Mouse (Mus musculus) hindlimb bud, embryonic 11.5 days (tissue): Measurements from ENCODE around the gene Ybx1.

ENCODE experiments used
- DNase-seq: peaks from one replicate; pipeline ENCODE4 v3.0.0-alpha.2; 2012; ENCODE audit warnings: low read depth, low spot score; ENCODE audit errors: extremely low spot score

The Ybx1 gene

DNA sequence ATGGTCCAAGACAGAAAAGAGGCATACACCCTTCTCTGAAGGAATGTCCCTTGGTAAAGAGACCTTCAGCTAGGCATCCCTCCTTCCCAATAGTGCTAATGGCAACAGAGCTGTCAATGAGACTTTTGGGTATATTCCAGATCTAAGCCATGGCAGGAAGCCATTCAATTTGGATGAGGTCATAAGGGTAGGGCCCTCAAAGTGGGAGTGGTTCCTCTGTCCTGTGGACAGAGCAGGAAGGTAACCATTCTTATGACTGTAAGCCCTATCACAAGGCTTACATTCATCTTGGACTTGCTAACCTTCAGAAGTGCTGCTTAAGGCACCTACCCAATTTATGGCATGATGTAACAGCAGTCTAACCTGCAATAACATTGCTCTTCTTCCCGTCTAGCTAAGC is 19.8 kb downstream of the Ybx1 start:
- no peak for DNase-seq

DNA sequence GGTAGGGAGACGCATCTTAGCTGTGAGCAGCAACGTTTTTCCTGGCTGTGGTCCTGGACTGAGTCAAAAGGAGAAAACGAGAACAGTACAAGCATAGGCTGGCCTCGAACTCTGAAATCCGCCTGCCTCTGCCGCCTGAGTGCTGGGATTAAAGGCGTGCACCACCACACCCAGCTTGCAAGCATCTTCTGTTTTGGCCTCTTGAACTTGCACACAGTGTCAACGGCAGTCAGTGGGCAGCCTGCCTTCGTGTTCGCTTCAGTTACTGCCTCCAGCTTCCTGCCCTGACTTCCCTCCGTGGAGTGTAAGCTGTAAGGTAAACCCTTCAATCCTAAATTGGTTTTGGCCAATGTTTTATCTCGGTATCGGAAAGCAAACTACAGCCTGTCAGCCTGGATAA is 27.8 kb downstream of the Ybx1 start:
- DNase-seq: no peak

DNA sequence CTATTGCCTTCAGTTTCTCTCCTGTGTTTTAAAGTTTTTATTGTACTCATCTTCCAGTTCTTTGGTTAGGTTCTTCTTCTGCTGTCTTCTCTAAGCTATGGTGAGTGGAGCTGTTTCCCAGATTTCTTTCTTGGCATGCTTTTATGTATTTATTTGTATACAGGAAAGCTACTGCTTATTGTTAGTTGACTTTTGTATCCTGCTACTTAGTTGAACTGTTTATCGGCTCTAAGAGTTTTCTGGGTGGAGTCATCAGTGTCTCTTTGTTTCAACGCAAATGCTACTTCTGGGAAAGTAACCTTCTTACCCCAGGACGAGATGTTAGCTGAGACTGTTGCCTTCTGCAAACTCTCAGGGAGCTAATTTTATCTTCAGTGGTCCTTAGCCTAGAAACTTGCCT is 30.9 kb downstream of the Ybx1 start:
- DNase-seq: no peak

DNA sequence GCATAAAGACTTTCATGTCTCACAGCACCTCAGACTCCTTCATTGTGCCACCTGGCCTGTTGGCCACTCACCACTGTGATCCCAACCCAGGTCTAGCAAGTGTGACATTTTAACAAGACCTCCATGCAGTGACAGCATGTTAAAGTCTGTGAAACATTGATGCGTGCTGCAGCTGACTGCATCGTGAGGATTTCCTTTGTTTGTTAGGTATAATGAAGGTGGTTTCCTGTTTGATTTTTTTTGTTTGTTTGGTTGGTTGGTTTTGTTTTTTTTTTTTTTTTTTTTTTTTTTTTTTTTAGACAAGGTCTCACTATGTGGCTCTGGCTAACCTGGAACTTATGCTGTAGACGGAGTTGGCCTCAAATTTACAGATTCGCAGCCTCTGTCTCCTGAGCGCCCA is 31.9 kb downstream of the Ybx1 start:
- no peak for DNase-seq

DNA sequence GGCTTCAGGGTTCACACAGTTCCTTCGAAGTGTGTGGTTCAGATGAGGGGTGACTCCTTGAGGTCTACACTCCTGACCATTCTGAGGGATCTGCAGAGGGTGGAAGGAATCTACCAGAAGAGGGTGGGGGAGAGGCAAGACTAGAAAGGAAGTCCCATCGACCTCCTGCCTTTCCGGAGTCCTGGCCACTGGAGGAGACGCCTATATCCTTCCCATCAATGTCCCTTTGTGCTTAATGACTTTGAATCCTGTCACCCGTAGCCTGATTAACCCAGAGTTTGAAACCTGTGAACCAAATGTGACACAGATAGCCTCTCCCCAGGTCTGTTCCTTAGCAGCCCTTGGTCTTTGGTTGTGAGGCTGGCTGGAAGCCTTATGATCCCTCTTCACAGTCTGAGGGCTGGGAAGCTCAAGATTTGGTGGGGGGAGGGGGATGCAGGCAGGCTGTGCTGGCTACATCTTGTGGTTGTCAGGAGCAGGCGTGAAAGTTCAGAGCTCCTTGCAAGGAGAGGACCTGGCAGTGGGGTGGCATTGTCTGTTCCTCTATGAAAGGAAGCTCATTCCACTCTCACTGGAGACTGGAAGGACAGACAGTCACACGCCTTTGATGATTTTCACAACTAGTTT is 33.2 kb downstream of the Ybx1 start:
- DNase-seq: no peak

DNA sequence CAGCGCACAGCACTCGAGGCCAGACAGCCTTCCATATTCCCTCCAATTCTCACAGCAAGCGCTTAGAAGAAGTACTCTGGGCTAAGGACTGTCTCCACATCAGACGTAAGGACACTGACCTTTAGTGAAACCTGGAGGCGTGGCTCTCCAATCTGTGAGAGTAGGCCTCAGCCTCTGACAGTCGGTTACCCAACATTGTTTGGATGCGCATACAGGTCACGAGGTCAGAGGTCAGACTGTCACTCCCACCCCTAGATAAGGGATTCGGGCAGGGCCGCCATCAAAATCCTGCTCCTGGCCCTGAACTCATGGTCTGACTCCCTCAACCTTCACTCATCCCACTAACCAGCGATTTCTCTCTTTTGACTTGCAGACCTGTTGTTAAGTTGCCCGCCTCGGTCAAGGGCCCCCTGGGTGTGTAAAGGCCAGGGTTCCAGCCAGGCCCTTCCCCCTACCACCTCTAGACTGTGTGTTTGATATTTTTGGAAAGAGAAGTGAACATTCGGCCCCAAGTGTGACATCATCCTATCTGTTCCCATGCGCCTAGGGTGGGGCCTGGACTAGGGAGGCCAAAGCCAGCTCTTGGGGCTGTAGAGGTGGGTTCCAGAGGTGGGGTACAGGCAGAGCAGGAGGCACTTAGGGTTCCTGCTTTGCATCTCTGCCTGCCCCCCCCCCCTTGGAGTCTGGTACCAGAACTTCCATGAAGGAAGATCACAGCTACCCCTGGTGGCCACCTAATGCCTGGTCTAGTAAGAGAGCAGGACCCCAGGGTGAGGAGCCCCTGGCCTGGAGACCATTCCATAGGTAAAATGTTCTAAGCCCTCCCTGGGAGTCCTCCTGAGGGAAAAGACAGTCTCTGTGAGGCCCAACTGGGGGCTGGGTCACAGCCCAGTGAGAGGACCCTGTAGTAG is 34.8 kb downstream of the Ybx1 start:
- DNase-seq: no peak

DNA sequence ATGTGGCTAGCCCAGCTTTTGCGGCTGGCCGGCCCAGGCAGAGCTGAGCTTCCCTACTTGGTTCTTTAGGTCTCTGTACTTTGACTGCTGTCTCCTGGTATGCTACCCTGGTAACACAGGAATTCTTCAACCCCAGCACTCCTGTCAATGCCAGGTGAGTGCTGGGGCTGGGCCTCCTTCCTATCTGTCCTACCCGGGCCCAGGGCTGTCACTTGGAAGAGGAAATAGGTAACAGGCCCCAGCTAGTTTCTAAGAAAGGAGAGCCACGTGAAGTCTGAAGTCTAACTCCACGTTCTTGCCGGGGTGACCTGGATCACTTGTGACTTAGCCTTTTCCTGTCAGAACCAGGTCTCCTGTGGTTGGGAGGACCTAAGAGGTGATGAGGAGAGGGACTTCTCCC is 37.3 kb downstream of the Ybx1 start:
- DNase-seq: no peak

DNA sequence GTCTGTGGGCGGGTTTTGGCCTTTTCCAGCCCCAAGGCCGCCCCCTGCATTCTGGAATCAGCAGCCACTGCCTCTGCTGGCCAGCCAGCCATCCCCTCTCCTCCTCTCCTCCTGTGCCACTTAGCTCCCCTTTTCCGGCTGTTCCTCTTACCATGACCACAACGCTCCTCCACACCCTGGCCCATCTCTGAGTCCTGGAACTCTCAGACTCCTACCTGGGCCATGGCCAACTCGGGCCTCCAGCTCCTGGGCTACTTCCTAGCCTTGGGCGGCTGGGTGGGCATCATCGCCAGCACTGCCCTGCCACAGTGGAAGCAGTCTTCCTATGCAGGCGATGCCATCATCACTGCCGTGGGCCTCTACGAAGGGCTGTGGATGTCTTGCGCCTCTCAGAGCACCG is 39.1 kb downstream of the Ybx1 start, which contains the start of gene Cldn19:
Cldn19 (plus strand) TSS at position 64 of the 400 bp plus-strand sequence.
- no peak for DNase-seq

DNA sequence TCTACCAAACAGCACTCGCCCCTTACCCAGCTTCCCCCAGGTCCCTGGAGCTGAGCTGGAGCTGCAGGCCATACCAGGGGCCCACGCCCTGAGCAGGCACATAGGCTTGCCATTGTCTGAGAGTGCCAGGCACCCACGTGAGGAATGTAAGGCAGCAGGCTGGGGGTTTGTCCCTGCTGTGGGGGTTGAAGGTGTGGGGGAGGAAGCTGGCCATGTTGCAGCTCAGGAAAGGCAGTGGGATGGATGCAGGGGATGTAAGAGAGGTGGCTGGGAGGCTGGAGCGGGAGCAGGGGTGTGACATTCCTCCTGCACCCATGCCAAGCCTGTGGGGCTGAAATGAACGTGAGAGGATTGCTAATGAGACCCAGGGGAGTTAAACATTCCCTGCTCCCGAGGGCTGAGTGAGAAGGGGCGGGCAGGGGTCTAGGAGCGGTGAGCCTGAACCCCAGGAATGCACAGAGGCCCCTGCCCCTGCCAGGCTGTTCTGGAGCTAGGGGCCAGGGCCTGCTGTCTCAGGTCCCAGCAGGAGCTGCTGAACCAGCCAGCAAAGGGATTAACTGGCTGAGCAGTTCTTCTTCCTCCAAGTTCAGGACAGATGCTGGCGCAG is 40.3 kb downstream of the Ybx1 start:
- no peak for DNase-seq

DNA sequence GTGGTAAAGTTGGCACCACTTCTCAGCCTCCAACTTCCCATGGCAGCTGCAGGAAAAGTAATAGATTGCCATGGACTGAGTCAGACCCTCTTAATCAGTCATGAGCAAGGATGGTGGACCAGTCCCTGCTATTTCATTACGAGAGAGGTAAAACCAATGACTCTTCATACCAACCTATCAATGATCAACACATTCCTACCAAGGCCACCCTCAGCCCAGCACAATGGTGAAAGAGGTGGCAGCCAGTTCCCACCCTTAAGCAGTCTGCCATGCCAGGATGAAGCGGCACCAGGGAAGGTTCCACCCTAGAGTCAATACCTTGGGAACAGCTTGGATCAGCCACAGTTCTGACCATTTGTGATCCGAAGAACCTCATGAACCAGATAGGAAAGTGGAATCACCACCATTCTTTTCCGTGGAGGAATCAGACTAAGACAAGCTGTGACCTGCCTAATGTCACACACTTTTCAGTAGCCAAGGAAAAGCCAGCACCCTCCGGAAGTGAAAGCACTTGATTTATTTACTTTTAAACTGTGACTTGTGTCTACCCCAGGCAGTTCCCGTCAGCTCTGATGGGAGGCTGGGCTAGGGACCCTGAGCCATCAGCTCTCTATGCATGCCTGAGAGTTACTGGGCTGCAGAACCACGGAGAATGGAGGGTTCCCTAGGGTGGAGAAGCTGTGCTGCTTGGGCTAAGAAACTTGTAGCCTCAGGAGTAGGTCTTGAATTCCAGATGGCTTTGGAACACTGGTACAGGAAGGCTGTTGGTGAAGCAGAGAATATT is 42.2 kb downstream of the Ybx1 start:
- no peak for DNase-seq

DNA sequence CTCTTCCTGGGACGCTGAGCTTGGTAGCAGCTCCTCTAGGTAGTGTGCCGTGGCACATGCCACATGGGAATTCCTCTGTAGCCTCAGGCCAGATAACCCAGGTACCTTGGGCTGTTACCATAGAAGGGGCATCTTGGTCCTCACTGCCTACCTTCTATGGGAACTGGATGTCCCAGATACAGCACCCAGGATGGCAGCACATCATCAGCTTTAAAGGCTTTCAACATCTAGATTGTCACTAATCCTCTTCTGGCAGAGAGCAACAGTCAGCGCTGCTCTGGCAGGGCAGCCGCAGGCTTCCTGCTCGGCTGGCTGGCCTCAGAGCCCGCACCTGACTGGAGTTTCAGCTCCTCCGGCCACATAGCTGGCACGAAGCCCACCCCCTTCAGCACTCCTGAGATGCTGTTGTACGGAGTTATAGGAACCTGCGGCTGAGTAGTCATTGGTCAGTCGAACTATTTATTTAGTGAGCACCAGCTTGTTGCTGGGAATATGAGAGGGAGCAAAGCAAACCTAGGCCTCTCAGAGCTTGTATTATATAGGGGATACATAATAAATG is 45.9 kb downstream of the Ybx1 start:
- no peak for DNase-seq

DNA sequence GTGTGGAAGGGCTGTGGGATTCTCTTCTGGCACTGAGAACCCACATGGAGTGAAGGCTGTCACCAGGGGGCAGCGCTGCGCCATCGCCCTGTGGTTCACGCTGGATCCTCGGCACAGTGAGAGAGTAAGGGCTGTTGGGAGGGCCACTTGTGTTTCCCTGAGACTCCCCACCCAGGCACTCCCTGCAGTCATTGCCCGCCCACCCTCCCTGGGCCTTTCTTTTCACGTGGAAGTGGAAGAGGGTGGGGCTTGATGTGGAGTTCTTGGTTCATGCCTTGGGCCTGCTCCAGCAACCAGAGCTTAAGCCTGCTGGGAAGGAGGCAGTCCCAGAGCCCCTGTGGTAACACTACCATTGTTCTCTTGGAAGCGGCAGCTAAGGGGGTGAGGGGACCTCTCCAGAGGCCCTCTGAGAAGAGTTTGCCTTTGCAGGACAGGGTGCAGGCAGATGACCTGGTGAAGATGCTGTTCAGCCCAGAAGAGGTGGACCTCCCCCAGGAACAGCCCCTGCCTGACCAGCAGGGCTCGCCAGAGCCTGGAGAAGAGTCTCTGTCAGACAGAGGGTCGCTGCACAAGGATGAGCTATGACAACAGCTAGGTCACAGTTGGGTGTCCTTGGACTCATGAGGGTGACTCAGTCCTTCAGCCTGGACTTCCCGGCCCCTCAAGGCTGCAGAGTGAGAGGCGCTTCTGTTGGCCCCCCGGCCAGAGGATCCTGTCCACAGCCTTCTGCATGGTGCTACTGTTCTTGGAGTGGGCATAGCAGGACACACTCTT is 46.8 kb downstream of the Ybx1 start:
- no peak for DNase-seq

DNA sequence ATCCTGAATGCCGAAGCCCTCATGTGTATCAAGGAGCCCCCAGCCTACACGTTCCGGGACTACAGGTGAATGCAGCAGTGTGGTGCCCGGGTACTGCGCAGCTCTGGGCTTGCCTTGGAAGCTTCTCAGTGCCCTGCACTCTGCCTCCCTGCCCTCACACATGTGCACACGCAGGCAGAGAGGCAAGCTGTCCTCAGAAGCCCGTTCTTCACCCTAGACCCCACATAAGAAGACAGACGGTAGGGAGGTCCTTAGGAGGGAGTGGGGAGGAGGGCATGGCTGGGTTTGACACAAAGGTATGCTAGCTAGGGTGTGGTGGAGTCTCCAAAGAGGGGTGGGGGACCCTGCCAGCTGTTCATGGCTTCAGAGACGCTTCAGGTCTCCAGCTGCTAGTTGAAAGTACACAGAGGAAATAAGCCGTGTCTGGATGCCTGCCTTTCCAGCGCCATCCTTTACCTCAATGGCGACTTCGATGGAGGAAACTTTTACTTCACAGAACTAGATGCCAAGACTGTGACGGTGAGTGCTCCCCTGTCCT is 47.6 kb downstream of the Ybx1 start:
- no peak for DNase-seq

DNA sequence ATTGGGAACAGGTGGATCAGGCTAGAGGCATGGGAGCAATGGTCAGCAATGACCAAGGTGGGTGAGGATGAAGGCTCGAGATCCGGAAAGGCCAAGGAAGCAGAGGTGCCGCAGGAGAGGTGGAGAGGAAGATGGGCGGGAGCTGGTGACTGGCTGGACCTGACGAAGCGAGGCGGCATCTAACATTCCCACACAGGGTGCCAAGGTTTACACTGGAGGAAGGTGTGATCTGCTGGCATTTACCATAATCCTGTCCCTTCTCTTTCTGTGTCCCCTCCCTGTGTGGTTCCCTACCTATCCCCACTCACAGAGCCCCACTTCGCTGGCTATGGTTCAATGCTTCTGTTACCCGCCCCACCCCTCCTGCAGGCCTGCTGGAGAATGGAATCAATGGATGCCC is 48.4 kb downstream of the Ybx1 start:
- DNase-seq: no peak

DNA sequence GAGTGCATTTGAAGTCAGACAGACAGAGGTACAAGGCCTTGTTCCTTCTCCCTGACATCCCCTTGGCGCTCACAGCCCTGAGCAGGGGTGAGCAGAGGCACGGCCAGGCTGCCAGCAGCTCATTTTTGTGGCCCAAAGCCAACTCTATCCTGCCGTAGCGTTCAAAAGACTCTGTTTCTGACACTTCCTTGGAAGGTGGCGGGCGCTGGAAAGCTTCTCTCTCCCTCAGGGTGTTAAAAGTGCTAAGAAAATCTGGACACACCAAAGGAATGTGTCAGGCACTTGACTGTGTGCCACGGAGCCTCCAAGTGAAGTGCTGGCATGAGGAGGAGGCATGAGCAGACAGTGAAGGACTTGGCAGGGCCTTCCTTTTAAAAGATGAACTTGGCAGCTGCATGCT is 48.8 kb downstream of the Ybx1 start:
- no peak for DNase-seq

DNA sequence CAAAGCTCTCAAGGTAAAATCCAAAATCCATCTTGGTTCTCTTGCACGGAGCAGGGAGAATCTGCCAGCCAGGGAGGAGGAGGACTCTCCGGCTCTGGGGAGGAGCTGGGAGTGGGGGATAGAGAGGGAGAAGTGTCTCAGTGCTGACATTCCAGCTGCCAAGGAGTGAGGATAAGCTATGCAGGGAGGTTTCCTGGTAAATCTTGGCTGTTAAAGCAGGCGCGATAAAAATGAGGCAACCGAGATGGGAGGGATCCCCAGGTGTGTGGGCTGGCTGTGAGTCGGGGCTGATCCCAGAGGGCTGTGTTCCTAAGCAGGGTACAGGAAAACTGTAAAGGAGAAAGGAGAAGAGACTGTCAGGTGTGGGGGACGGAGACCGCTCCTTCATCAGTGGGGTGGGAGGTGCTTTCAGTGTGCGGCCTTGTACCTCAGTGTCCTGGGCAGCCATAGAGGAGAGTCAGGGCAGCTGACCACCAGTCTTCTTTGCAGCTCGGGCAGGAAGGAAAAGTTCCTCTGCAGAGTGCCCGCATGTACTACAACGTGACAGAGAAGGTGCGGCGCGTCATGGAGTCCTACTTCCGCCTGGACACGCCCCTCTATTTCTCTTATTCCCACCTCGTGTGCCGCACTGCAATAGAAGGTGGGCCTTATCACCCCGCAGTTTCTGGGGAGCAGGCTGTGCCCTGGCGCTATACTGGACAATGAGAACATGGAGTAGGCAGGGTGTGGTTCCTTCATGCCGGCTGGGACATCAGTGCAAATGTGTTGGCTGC is 49.8 kb downstream of the Ybx1 start:
- no peak for DNase-seq

DNA sequence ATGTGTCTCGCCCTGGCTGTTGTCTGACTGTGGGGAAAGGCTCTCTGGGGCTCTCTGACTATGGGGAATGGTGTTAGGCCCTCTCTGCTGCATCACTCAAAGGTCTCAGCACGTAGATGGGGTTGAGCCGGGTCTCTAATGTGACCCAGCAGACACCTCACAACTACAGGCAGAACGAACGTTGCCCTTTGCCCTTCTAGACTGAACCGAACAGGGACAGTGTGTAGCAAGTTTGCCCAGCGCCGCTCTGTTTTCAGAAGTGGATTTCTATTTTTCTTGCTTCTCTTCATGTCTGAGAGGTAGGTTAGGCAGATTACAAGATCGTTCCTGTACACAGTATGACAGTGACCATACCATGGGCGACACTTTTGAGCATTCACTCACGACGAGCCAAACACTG is 51.8 kb downstream of the Ybx1 start:
- DNase-seq: no peak

DNA sequence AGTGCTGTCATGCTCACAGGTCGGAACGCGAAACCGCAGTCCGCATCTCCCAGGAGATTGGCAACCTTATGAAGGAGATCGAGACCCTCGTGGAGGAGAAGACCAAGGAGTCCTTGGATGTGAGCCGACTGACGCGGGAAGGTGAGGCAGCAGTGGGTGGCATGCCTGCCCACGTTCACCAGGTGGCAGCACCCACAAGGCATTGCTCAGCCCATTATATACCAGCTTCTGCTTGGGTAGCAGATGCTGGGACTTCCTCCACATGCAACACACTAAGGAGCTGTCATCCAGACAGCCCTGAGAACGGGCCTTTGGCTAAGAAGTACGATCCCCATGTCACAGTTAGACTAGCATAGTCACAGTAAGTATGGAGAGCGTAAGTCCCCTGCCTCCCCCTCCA is 52.7 kb downstream of the Ybx1 start:
- no peak for DNase-seq

DNA sequence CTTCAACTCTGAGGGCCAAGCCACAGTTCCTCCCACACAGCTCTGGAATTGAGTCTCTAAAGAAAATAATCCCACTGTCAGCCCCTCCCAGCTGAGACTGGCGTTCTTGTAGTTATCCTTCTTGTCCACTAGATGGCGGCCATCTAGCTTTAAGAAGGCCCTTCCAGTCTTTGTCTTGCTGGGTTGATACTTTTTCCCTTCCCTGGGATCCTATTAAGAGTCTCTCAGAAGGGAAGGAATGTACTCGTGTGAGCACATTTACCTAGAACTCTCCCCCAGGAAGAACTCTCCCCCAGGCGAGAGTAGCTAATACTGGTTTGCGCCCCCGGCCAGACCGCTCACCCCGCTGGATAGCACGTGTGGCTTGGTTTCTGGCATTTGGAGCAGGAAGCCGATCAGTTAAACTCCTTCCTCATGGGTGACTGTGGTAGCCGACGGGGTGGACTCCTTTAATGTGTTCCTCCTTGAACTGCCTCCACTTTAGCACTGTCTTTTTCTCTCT is 55.2 kb downstream of the Ybx1 start:
- DNase-seq: peak; percentile 61
